Mouse (Mus musculus) testis, adult 2 months (tissue): ENCODE data around the gene Tanc1.

Experiments
- CTCF ChIP-seq: fragments of 200-500 bp; IDR thresholded peaks from 2 replicates; pipeline ENCODE4 v1.5.1; 2012; ENCODE audit warnings: low read depth, mild to moderate bottlenecking, inconsistent platforms, low read length, moderate library complexity; ENCODE audit not compliant: control insufficient read depth, insufficient read depth, insufficient replicate concordance
- POLR2A ChIP-seq: fragments of 200-500 bp; IDR thresholded peaks from 2 replicates; pipeline ENCODE4 v1.6.1; 2012; ENCODE audit warnings: low read depth, mild to moderate bottlenecking, inconsistent platforms, low read length, moderate library complexity; ENCODE audit not compliant: control insufficient read depth

- no peak for TF ChIP-seq POLR2A
- TF ChIP-seq CTCF = no peak
These were observed 40.0 kb downstream of the Tanc1 start for GRCm38 (mm10) chr2:59651801-59652200.
